Mouse (Mus musculus): ENCODE data around the gene Senp7.
"Not testable (repeated sequence)": the region's sequence is repeated elsewhere in the genome, so short reads cannot be mapped to it uniquely, and the experiment has no call there.

Senp7 gene

DNA sequence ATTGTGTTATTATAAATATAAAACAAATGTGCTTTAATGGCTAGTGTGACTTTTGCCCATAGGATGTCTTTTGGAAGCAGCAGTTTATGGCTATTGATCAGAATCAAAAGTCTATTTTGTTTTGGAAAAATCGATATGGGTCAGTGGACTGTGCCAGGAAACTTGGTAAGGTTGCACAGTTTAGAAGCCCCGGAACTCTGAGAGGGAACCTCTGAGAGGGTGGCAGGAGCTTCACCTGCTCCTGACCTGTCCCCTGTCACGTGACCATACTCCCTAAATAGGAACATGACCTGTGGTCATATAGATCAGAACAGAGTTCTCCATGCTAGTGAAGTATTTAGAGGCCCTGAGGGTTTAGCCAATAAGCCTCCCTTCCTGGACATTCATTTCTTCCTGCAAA lies 75.9 kb downstream of the Senp7 start:
- in situ Hi-C loops (cut with MboI, MseI) = no loop called here

DNA sequence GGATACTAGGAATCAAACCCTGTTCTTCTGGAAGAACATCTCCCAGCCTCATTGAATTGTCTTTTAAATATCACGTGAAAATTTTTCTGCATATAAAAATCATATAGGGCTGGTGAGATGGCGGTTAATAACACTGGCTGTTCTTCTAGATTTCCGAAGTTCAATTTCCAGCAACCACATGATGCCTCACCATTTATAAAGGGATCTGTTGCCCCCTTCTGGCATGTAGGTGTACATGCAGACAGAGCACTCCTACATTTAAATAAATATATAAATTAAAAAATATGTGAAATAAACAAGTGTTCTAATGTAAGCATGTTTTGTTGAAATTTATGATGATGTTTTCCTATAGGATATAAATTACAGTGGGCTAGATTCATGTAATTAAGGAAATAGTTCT lies 83.5 kb downstream of the Senp7 start:
- in situ Hi-C loops (cut with MboI, MseI) = no loop called here

DNA sequence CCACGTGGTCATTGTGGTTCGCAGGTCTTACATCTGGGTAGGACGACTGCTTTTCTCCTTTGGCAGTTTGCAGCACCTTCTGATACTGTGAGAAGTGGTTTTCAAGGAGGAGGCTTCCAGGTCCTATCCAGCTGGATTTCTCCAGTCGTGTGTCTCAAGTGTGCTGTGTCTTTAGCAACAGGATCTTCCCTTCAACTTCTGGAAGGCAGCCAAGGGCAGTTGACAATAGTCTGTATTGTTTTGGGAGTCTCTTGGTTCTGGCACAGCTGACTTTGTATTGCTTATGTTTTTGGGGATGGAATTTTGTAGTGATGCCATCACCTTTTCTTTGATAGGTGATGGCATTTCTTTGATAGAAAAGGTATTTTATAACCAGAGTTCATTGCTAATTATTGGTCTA lies 86.0 kb downstream of the Senp7 start:
- in situ Hi-C loops (cut with MboI, MseI) = no loop called here

DNA sequence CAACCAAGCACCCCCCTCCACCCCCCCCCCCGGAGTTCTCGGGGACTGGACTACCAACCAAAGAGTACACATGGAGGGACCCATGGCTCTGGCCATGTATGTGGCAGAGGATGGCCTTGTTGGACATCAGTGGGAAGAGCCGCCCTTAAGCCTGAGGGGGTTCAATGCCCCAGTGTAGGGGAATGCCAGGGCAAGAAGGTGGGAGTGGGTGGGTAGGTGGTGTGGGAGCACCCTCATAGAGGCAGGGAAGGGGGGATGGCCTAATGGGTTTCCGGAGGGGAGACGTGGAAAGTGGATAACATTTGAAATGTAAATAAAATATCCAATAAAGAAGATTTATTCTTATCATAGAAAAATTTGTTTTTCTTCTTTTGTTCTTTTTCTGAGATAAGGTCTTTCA lies 89.5 kb downstream of the Senp7 start:
- in situ Hi-C loops (cut with MboI, MseI) = not testable (repeated sequence)

DNA sequence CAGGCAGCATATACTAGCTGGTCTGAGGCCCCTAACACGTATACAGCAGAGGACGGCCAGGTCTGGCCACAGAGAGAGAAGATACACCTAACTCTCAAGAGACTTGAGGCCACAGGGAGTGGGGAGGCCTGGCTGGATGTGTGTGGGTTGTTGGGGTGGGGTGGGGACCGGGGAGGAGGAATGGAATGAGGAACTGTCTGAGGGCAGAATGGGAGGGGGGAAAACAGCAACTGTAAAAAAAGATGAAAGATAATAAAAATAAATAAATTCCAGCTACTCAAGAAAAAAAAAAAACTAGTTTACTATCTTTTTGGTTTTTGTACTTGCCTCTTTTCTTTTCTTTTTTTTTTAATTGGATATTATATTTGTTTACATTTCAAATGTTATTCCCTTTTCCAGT lies 91.8 kb downstream of the Senp7 start:
- in situ Hi-C loops (cut with MboI, MseI) = no loop called here

DNA sequence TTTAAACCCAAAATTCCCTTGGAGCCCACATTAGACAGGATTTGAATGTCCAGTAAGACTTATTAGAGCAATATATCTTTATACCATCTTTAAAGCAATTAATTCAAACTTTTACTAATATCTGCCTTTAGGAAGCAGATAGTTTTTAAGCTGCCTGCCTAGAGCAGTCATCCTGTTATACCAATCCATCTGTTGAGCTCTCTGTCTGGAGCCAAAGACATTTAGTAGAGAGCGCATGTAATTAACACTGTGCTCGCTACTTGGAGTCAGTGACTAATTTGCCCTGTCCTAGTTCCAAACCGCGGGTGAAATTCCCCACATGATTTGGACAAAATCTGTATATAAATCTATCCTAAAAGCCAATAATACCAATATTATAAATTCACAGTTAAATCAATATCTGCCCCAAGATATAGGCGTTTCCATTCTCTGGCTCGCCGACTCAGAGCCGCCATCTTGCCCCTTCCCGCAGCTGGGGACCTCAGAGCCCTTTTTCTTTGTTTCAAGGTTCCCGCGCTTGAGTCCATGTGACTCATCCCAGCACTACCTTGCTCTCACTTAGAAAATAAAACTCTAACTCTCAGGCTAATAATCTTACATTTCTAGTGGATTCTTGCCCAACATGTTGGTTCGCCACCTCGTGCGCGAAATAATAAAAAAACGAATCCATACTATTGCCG lies 96.9 kb downstream of the Senp7 start:
- in situ Hi-C loops (cut with MboI, MseI) = no loop called here

DNA sequence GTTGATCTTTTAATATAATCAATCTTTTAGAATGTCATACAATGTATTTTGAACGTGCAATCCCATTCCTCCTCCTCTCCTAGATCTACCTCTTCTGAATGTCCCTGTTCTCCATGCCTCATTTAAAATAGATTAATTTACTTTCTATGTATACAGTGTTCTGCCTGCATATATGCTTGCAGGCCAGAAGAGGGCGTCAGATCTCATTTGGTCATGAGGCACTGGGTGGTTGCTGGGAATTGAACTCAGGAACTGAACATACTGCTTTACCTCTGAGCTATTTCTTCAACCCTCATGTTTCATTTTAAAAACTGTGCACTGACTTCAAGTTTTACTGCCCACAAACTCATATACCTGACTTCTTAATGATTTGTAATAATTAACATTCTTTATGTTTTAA lies 99.5 kb downstream of the Senp7 start:
- in situ Hi-C loops (cut with MboI, MseI) = no loop called here

DNA sequence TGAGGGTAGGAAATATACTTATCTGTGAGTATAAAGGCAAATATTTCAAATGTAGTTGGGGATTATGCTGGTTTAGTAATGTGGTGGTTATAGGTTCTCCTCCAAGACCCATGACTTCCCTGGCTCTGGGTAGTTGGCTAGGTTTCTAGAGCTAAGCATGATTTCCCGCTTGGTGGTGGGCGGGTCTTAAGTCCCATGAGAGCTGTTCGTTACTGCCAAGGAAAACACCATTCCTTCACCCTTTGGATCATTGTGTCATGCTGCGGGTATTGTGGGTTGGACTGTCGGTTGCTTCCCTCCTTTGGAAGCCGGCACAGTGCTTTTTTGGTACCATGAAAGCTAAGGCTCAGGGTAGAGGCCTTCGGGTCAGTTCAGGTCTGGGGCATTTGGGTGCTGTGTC lies 115.3 kb downstream of the Senp7 start:
- in situ Hi-C loops (cut with MboI, MseI) = no loop called here

DNA sequence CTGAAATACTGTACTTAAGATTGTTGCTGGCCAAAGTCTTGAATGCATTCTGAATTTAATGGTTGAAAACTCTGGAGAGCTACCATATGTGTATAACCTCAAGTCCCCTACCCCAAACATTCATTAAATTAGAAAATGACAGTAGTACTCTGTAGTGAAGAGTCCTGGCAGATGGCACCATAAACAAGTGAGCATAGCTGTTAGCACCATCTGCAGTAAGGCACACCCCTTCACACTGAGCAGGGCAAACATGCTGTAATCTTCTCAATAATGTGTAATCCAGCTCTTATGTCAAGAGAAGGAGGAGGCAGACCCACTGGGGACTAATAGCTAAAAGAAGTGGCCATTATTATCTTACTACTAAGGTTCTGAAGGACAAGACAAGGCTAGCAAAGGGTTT lies 122.1 kb downstream of the Senp7 start:
- in situ Hi-C loops (cut with MboI, MseI) = no loop called here

DNA sequence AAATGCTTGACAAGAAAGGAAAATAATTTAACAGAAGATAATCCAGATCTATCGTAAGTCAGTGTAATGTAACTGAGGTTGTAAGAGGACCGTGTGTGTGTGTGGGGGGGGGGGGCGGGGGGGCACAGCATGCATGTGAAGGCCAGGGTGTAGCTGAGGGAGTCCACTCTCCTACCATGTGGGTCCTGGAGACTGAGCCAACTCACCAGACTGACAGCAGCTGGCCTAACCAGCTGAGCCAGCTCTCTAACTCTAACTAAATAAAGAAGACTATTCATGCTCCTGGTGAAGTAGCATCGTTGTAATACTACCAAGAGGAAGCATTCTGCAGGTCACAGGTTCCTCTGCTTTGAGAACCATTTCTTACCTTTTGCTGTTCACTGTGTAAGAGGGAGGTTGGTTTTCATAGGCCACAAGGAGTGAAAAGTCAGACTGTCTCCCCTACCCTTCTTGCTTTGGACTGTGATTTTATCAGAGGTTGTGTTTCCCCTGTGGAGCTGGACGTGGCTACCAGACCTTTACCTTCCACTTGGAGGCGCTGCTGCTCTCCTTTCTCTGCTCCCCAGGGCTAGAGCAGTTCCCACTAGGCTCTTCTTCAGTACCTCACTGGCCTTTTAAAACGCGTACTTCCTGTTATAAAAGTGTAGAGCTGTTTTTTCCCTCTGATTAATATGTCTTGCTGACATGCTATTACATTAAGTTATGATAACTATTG lies 127.9 kb downstream of the Senp7 start:
- in situ Hi-C loops (cut with MboI, MseI) = no loop called here

DNA sequence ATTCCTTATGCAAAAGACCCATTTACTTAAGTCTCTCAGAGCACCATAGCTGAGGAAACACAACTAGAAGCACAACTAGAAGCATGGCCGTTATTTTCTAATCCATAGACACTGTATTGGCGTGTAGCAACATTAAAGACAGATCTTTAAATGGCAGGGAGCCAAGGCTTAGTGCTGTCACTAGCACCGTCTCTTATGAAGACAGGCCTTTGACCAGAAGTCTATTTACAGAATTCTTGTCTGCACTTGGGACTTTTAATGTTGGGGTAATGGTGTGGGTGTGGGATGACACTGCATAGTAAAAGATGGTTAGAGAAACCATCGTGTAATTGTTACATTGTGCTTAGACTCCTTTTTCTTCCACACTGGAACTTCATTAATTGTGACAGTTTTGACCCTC lies 138.7 kb downstream of the Senp7 start:
- in situ Hi-C loops (cut with MboI, MseI) = no loop called here

DNA sequence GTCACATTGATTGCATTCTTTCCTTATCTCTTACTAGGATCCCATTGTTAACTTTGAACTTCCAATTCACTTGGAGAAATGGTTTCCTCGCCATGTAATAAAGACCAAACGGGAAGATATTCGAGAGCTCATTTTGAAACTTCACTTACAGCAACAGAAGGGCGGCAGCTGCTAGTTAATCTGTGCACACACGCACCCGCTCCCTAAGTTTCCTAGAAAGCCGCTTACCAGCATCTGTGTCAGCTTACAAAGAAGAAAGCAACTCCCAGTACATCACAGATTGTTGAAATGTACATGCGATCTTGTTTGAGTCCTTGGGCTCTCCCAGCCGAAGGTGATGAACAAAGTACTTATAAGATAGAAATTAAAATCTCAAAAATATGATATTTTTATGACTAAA lies 140.1 kb downstream of the Senp7 start:
- in situ Hi-C loops (cut with MboI, MseI) = no loop called here

DNA sequence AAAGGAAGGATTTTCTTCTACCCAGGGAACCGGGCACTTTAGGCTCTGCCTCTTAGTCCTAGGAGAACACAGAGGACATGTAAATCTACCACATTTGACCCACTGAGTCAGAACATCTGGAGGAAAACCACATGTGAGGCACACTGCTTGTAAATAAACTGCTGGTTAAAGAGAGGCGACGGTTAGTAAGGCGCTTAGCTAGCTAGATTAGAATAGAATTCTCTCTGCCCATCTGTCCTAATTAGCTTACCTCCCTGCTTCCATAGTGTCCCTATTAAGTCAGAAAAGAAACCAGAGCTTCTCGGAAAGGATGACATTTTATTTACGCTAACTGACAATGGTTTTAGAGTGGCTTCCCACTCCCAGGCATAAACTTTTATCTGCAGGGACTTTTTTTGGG lies 155.9 kb downstream of the Senp7 start, which contains the start of gene Impg2:
TSS of gene Impg2 (plus strand) at position 263 of the 400 bp plus-strand sequence.
- in situ Hi-C loops (cut with MboI, MseI) = no loop called here

DNA sequence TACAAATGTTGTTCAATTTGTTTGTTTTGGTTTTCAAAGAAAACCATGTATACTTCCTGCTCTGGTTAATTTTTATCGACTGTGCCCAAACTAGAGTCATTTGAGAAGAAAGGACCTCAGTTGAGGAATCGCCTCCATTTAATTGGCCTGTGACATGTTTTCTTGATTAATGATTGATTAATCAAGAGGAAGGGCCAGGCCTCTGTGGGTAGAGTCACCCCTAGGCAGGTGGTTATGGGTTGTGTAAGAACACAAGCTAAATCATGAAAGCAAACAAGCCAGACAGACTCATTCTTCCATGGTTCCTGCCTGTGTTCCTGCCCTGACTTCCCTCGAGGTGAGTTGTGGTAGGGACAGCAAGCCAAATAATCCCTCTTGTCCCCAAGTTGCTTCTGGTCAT lies 164.6 kb downstream of the Senp7 start:
- in situ Hi-C loops (cut with MboI, MseI) = no loop called here

DNA sequence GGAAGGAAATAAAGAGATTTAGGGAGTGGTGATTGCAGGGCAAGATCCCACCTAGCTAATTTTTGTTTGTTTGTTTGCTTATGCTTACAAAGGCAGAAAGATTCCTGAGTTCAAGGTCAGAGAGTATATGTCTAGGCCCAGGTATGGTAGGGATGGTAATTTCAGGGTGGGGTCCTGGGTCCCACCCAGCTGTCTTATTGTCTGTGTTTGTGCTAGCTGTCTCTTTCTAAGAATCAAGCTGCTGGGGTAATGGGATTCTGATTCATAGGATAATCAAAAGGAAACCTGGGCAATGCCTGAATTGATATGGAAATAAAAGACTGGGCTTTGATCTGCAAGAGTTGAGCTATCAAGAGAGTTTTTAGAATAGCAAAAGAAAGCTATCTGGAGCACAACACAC lies 179.5 kb downstream of the Senp7 start:
- in situ Hi-C loops (cut with MboI, MseI) = no loop called here

DNA sequence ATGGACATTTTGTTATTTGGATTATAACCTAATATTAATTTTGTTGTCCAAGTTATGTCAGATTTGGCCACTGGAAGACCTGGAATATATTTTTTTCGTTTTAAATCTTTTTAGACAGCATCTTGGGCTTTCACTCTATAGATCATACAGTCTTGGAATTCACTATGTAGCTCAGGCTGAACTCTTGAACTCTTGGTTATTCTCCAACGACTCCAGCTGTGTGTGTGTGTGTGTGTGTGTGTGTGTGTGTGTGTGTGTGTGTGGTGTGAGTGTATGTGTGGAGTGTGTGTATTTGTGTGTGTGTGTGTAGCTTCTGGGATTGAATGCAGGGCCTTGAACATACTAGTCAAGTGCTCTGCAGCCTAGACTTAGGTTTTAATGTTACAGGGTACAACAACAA lies 181.3 kb downstream of the Senp7 start:
- in situ Hi-C loops (cut with MboI, MseI) = no loop called here

DNA sequence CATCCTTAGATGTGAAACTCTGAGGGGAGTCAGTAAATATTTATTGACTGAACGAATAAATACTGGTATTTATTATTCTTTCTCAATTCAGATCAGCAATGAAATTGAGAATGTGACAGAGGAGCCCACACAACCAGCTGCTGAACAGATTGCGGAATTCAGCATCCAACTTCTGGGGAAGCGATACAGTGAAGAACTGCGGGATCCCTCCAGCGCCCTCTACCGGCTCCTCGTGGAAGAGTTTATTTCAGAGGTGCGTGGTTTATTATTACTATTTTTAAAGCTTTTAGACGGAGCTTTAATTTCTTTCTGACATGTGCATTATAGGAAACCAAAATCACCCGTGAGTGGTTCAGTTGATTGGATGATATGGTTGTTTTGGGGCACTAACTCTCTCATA lies 183.2 kb downstream of the Senp7 start:
- in situ Hi-C loops (cut with MboI, MseI) = no loop called here

DNA sequence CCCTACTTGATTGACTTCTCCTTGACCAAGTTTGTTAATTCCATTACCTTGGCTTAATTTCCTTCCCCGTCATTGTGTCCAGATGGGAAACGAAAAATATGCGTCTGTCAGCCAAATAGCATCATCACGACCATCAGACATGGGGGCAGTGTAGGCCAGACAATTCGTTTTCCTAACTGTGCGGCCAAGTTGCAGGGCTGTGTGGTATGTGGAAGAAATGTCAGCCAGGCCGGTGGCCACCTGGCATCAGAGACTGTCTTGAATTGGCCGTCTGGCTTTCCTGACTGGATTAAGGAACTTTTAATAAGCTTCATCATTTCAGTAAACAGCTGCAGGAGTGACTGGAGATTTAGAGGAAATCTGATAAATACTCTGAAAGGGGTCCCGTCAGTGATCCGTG lies 184.6 kb downstream of the Senp7 start:
- in situ Hi-C loops (cut with MboI, MseI) = no loop called here
